Mouse (Mus musculus) heart, embryonic 12.5 days (tissue): ENCODE results near the gene Pink1. TPM values are rescaled to one million over a fixed set of nuclear protein-coding genes. Genes with fewer than 3 reads are reported as not detected.

Experiments used
- ATAC-seq: fragments of 200-750 bp; cut with Nextera tagmentation; 2 replicates; pipeline ENCODE4 v1.8.0; 2017; ENCODE audit warnings: moderate TSS enrichment, moderate library complexity; ENCODE audit not compliant: insufficient number of reproducible peaks, low FRiP score
- H3K27ac ChIP-seq: fragments of 300-500 bp; sonication (generic); 2 replicates; pipeline ENCODE4 v1.5.1; 2016; ENCODE audit warnings: mild to moderate bottlenecking, moderate library complexity; ENCODE audit not compliant: poor library complexity, severe bottlenecking
- H3K27me3 ChIP-seq: fragments of 300-500 bp; sonication (generic); replicated peaks from 2 replicates; pipeline ENCODE4 v1.6.1; 2016; ENCODE audit warnings: mild to moderate bottlenecking, moderate library complexity
- H3K36me3 ChIP-seq: fragments of 300-500 bp; sonication (generic); 2 replicates; pipeline ENCODE4 v1.6.1; 2016; ENCODE audit warnings: mild to moderate bottlenecking, moderate library complexity
- H3K4me1 ChIP-seq: fragments of 300-500 bp; sonication (generic); replicated peaks from 2 replicates; pipeline ENCODE4 v1.6.1; 2016; ENCODE audit warnings: mild to moderate bottlenecking
- H3K4me2 ChIP-seq: fragments of 300-500 bp; sonication (generic); 2 replicates; pipeline ENCODE4 v1.6.1; 2016; ENCODE audit warnings: mild to moderate bottlenecking, moderate library complexity
- H3K4me3 ChIP-seq: fragments of 300-500 bp; sonication (generic); 2 replicates; pipeline ENCODE4 v1.5.1; 2016; ENCODE audit warnings: mild to moderate bottlenecking
- H3K9ac ChIP-seq: fragments of 300-500 bp; sonication (generic); 2 replicates; pipeline ENCODE4 v1.6.1; 2016; ENCODE audit warnings: mild to moderate bottlenecking, moderate library complexity
- H3K9me3 ChIP-seq: fragments of 300-500 bp; sonication (generic); replicated peaks from 2 replicates; pipeline ENCODE4 v1.6.1; 2016; ENCODE audit warnings: mild to moderate bottlenecking, moderate library complexity
- WGBS: fragments of 180-500 bp; shearing (Covaris S2); methylation state at CpG from one replicate; pipeline ENCODE4 v1.1.7; 2016; 5-methylcytosine and 5-hydroxymethylcytosine counted together
- polyA plus RNA-seq: library from polyadenylated mRNA; unstranded; fragments of >200 nt; fragmentation: Nextera tagmentation; extraction: Ambion mirVana; gene quantifications from 2 replicates; pipeline ENCODE4 v1.2.1, GENCODE M21; 2016

Gene Pink1
- 72.6 and 78.6 TPM in 2 replicates for polyA plus RNA-seq

DNA sequence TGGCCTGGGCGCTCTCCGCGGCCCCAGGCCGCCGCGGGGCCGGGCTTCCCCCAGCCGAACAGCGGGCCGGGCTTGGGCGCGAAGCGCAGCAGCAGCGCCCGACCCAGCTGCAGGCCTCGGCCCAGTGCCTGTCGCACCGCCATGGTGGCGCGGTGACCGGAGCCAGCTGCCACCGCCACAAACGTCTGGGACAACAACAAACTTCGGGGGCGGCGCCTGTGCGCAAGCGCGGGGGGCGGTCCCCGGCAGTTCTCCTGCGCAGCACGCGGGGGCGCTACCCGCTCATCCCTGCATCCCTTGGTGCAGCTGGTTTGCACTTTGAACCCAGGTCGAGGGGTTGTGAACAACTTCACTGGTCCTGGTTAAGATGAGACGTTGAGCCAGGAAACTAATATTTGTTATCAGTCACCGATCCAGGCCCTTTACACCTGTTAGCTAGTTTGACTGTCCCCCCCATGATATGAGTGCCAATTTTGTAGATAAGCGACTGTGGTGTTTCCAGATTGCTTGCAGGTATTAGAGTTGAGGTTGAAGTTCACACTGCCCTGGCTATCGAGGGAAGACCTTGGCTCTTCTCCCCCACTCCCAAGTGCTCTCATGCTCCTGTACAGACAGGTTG lies at the start of gene Pink1:
Gene Pink1 (minus strand): TSS at position 231 of the 619 bp plus-strand sequence.
- H3K9me3 ChIP-seq: no peaks in the 10 kb centered on the region
- H3K27ac ChIP-seq: peak within 1 kb of the TSS; percentile 97
- 3% methylated on average over 41 of the region's 41 CpGs for WGBS
- H3K27me3 ChIP-seq: peaks cover 9% of the 10 kb centered on the region; the same call in 1 of the 2 replicates
- H3K36me3 ChIP-seq: no peaks in the 10 kb centered on the region
- H3K4me3 ChIP-seq: peak within 1 kb of the TSS; percentile 72
- peaks cover 41% of the 10 kb centered on the region for H3K4me1 ChIP-seq
- peak within 1 kb of the TSS; percentile 85 for H3K9ac ChIP-seq
- peak within 1 kb of the TSS; percentile 69 for H3K4me2 ChIP-seq
- peak; percentile 79 for ATAC-seq

- Histone ChIP-seq H3K4me2 (no peak overlapping the region), H3K9me3 (no peaks in the 10 kb centered on the region), H3K27ac (no peak overlapping the region), H3K27me3 (0 out of 2 replicates have a peak, but pooled peaks cover 8% of the 10 kb centered on the region), H3K36me3 (no peaks in the 10 kb centered on the region), H3K9ac (no peak overlapping the region), H3K4me3 (no peak overlapping the region), H3K4me1 (no peaks in the 10 kb centered on the region)
- 74% methylated on average over 3 of the region's 3 CpGs for WGBS
- ATAC-seq: no peak
Observed at GRCm38 (mm10) chr4:138375117-138375516, 49.0 kb upstream of the Pink1 start.

- H3K36me3 ChIP-seq: no peaks in the 10 kb centered on the region
- no peak overlapping the region for H3K9ac ChIP-seq
- peaks cover 18% of the 10 kb centered on the region for H3K4me1 ChIP-seq
- peaks cover 18% of the 10 kb centered on the region for H3K27me3 ChIP-seq
- H3K4me3 ChIP-seq: no peak overlapping the region
- no peak overlapping the region for H3K4me2 ChIP-seq
- WGBS: 71% methylated on average over 5 of the region's 5 CpGs
- no peak overlapping the region for H3K27ac ChIP-seq
- no peaks in the 10 kb centered on the region for H3K9me3 ChIP-seq
- ATAC-seq: no peak
Observed at GRCm38 (mm10) chr4:138370996-138371516, 44.9 kb upstream of the Pink1 start.

DNA sequence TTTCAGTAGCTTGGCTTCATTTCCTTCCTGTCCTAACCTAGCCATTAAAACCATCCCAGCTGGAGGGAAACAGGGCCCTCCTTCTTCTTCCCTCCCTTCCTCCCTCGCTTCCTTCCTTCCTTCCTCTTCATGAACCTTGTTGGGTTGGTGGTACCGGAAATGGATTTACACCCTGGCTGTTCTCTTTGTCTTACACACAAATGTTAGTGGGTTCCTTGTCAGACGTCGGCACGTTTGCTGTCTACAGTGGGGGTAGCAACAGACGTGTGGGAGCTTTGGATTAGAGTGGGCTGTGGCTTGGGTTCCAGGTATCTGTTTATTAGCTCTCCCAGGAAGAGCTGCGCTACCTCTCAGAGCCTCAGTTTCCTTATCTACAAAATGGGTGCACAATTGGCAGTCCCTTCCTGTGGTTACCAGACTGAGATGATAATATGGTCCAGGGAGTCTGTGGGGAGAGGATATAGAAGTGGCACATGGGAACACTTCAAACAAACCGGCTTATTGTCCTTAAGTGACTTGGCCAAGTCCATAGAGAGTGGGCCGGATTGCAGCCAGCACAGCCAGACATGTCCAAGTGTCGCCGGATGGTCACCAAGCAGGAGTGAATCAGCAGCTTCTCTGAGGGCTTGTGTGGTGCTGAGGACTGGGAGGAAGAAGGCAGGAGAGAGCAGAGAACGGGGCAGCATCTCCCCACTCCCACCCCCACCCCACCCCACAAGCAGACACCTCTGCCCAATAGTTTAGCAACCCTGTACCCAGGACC lies 42.6 kb upstream of the Pink1 start:
- WGBS: 63% methylated on average over 12 of the region's 12 CpGs
- Histone ChIP-seq H3K27me3 (peaks cover 18% of the 10 kb centered on the region), H3K9ac (no peak overlapping the region), H3K4me3 (0 out of 2 replicates have a peak overlapping the region, but pooled peaks have one; percentile 44), H3K9me3 (no peaks in the 10 kb centered on the region), H3K4me1 (peaks cover 18% of the 10 kb centered on the region), H3K27ac (no peak overlapping the region; the same call in 1 of the 2 replicates), H3K36me3 (no peaks in the 10 kb centered on the region), H3K4me2 (peak overlapping the region; percentile 79)
- ATAC-seq: no peak

- Histone ChIP-seq H3K27ac (no peak within 1 kb of the TSS; the same call in 1 of the 2 replicates), H3K4me1 (peaks cover 18% of the 10 kb centered on the region), H3K9me3 (no peaks in the 10 kb centered on the region), H3K27me3 (peaks cover 18% of the 10 kb centered on the region), H3K9ac (peak within 1 kb of the TSS; percentile 65), H3K36me3 (no peaks in the 10 kb centered on the region), H3K4me3 (peak within 1 kb of the TSS; percentile 44), H3K4me2 (peak within 1 kb of the TSS; percentile 79)
- 10% methylated on average over 34 of the region's 34 CpGs for WGBS
- peak; percentile 88 for ATAC-seq
Observed at GRCm38 (mm10) chr4:138367641-138368497, 41.8 kb upstream of the Pink1 start, which contains the start of gene Cda. Gene Cda (minus strand): TSS chr4:138367992.

DNA sequence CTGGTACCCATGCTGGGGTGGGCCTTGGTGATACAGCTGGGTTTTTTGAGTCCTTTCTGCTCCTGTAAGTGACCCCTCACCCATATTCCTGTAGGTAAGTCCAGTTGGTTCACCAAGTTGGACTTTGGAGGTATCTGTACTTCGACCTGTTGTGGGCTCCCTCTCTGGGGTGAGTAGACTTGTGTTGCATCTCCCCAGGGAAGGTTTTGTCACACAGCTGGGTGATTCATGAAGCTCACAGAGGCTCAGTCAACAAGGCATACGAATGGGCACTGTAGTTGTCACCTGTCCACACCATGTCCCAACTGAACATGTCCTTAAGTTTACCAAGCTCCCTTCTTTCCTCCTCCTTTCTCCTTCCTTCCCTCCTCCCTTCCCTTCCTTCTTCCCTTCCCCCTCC lies 40.5 kb upstream of the Pink1 start:
- 79% methylated on average over 2 of the region's 2 CpGs for WGBS
- no peak overlapping the region for H3K4me2 ChIP-seq
- no peak for ATAC-seq
- H3K36me3 ChIP-seq: no peaks in the 10 kb centered on the region
- H3K9me3 ChIP-seq: no peaks in the 10 kb centered on the region
- H3K9ac ChIP-seq: no peak overlapping the region
- H3K27ac ChIP-seq: no peak overlapping the region
- H3K4me3 ChIP-seq: no peak overlapping the region
- peaks cover 18% of the 10 kb centered on the region for H3K4me1 ChIP-seq
- peaks cover 25% of the 10 kb centered on the region for H3K27me3 ChIP-seq

DNA sequence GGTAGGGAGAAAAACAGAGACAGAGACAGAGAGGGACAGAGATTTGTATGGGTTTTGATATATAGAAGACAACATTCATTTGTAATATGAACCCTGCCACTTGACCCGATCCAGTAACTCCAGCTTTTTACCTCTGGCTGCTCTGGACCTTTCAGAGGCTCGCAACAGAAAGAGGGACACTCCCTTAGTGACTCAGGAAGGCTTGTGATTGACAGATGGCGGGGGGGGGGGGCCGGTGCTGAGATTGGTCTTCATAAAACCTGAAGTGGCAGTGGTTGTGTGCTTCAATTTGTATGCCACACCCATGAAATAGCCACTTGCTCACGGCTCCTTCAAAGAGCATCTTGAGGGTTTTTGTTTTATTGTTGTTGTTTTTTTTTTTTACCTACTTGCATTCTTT lies 37.4 kb upstream of the Pink1 start:
- H3K27me3 ChIP-seq: peaks cover 27% of the 10 kb centered on the region
- H3K4me2 ChIP-seq: no peak overlapping the region
- no peaks in the 10 kb centered on the region for H3K36me3 ChIP-seq
- H3K4me3 ChIP-seq: no peak overlapping the region
- H3K4me1 ChIP-seq: peaks cover 14% of the 10 kb centered on the region
- no peak overlapping the region for H3K9ac ChIP-seq
- no peak for ATAC-seq
- no peaks in the 10 kb centered on the region for H3K9me3 ChIP-seq
- 49% methylated on average over 5 of the region's 5 CpGs for whole genome bisulfite sequencing
- H3K27ac ChIP-seq: no peak overlapping the region

DNA sequence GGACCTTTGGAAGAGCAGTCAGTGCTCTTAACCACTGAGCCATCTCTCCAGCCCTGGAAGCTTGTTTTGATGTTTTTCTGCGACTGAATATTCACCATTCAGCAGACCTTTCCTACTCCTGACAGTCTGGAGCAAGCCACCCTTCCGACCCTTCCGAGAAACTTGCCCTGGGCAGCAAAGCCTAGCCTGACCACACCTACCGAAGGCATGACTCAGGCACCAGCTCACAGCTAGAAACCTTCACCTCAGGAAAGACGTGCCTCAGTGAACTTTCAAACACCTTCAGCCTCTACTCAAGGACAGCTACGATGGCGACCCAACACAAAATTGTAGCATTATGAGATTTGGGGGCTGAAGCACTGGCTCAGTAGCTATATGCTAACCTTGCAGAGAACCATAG lies 36.8 kb upstream of the Pink1 start:
- WGBS: 76% methylated on average over 7 of the region's 7 CpGs
- Histone ChIP-seq H3K4me1 (peaks cover 7% of the 10 kb centered on the region), H3K9ac (no peak overlapping the region), H3K4me2 (no peak overlapping the region), H3K27ac (no peak overlapping the region), H3K4me3 (no peak overlapping the region), H3K9me3 (no peaks in the 10 kb centered on the region), H3K36me3 (no peaks in the 10 kb centered on the region), H3K27me3 (peaks cover 24% of the 10 kb centered on the region)
- no peak for ATAC-seq

GRCm38 (mm10) chr4:138361370-138361821 lies 35.3 kb upstream of the Pink1 start:
- Histone ChIP-seq H3K27me3 (peaks cover 16% of the 10 kb centered on the region), H3K4me3 (peak overlapping the region; percentile 3; the same call in 1 of the 2 replicates), H3K36me3 (no peaks in the 10 kb centered on the region), H3K4me2 (peak overlapping the region; percentile 32; the same call in 1 of the 2 replicates), H3K9ac (peak overlapping the region; percentile 30; the same call in 1 of the 2 replicates), H3K4me1 (no peaks in the 10 kb centered on the region), H3K27ac (no peak overlapping the region), H3K9me3 (no peaks in the 10 kb centered on the region)
- 9% methylated on average over 11 of the region's 11 CpGs for WGBS
- ATAC-seq: no peak

GRCm38 (mm10) chr4:138358176-138358575 lies 32.1 kb upstream of the Pink1 start:
- ATAC-seq: no peak
- Histone ChIP-seq H3K27me3 (peaks cover 14% of the 10 kb centered on the region), H3K4me1 (no peaks in the 10 kb centered on the region), H3K27ac (no peak overlapping the region), H3K9me3 (no peaks in the 10 kb centered on the region), H3K36me3 (no peaks in the 10 kb centered on the region), H3K9ac (no peak overlapping the region), H3K4me3 (no peak overlapping the region), H3K4me2 (no peak overlapping the region)
- 74% methylated on average over 3 of the region's 3 CpGs for WGBS
